Mouse (Mus musculus) cerebellum, adult 2 months (tissue): ENCODE data around the gene Tctex1d4.

ENCODE experiments used
- CTCF ChIP-seq: fragments of 200-500 bp; IDR thresholded peaks from 2 replicates; pipeline ENCODE4 v1.5.1; 2011; ENCODE audit warnings: low read depth, mild to moderate bottlenecking, control low read depth, low read length, moderate library complexity, borderline replicate concordance; ENCODE audit not compliant: insufficient read depth
- POLR2A ChIP-seq: fragments of 200-500 bp; IDR thresholded peaks from 2 replicates; pipeline ENCODE4 v1.6.1; 2011; ENCODE audit warnings: low read length, control low read depth, borderline replicate concordance; ENCODE audit not compliant: insufficient read depth

GRCm38 (mm10) chr4:117140613-117141012 is 14.0 kb downstream of the Tctex1d4 start:
- TF ChIP-seq CTCF (no peak), POLR2A (no peak)
